Mouse (Mus musculus) myocyte (in vitro differentiated cells): ENCODE measurements around the gene Pspn.

Source experiments
- CEBPB ChIP-seq: IDR thresholded peaks from 2 replicates; pipeline ENCODE4 v1.6.1; 2011; ENCODE audit warnings: mild to moderate bottlenecking, moderate library complexity; ENCODE audit not compliant: poor library complexity, insufficient read depth, severe bottlenecking
- E2F4 ChIP-seq: IDR thresholded peaks from one replicate; pipeline ENCODE4 v1.6.1; 2011; ENCODE audit warnings: mild to moderate bottlenecking, control low read depth, moderate library complexity; ENCODE audit not compliant: insufficient read depth
- MAX ChIP-seq: IDR thresholded peaks from one replicate; pipeline ENCODE4 v1.6.1; 2011; ENCODE audit warnings: low read depth, mild to moderate bottlenecking, control low read depth
- MYOD1 ChIP-seq, 3 experiments: IDR thresholded peaks; one replicate each; pipeline ENCODE4 v1.6.1; 2011; ENCODE audit warnings: control low read depth in 2 of 3, low read depth in 2 of 3, mild to moderate bottlenecking in 2 of 3, moderate library complexity in 1 of 3; ENCODE audit not compliant: insufficient read length in 2 of 3, control insufficient read depth in 1 of 3
- MYOG ChIP-seq, 3 experiments: IDR thresholded peaks; one replicate each; pipeline ENCODE4 v1.6.1; 2011; ENCODE audit warnings: control low read depth in 2 of 3, low read depth in 2 of 3, mild to moderate bottlenecking in 2 of 3; ENCODE audit not compliant: insufficient read length in 2 of 3, control insufficient read depth in 1 of 3, insufficient read depth in 1 of 3
- POLR2A ChIP-seq: IDR thresholded peaks from one replicate; pipeline ENCODE4 v1.6.1; 2011; ENCODE audit warnings: low read depth, mild to moderate bottlenecking, control low read depth, moderate library complexity; ENCODE audit not compliant: insufficient read length
- POLR2AphosphoS2 ChIP-seq: IDR thresholded peaks from one replicate; pipeline ENCODE4 v1.6.1; 2011; ENCODE audit warnings: low read depth, control low read depth; ENCODE audit not compliant: insufficient read length
- REST ChIP-seq: IDR thresholded peaks from one replicate; pipeline ENCODE4 v1.6.1; 2011; ENCODE audit warnings: mild to moderate bottlenecking, control low read depth, moderate library complexity; ENCODE audit not compliant: insufficient read depth, insufficient read length
- SRF ChIP-seq: IDR thresholded peaks from one replicate; pipeline ENCODE4 v1.6.1; 2011; ENCODE audit warnings: low read depth; ENCODE audit not compliant: control insufficient read depth, insufficient read length
- TCF12 ChIP-seq: IDR thresholded peaks from one replicate; pipeline ENCODE4 v1.6.1; 2011; ENCODE audit warnings: mild to moderate bottlenecking, control low read depth; ENCODE audit not compliant: poor library complexity, insufficient read depth, severe bottlenecking
- TCF3 ChIP-seq: IDR thresholded peaks from one replicate; pipeline ENCODE4 v1.6.1; 2011; ENCODE audit warnings: low read depth, control low read depth; ENCODE audit not compliant: insufficient read length
- USF1 ChIP-seq: IDR thresholded peaks from one replicate; pipeline ENCODE4 v1.6.1; 2011; ENCODE audit warnings: low read depth, mild to moderate bottlenecking, control low read depth, moderate library complexity

- TF ChIP-seq MYOD1 (IDR thresholded peaks at IDR 0.05; ENCODE audit: control insufficient read depth in 1 of 3, insufficient read length in 2 of 3, low read depth in 2 of 3): no peak
- TF ChIP-seq POLR2A: no peak
- peak; percentile 13 for TF ChIP-seq USF1
- no peak for TF ChIP-seq CEBPB
- TF ChIP-seq MAX: no peak
- TF ChIP-seq REST: no peak
- no peak for TF ChIP-seq TCF3
- no peak for TF ChIP-seq MYOG (IDR thresholded peaks at IDR 0.05; ENCODE audit: control insufficient read depth in 1 of 3, insufficient read depth in 1 of 3, insufficient read length in 2 of 3, low read depth in 2 of 3)
- TF ChIP-seq TCF12: no peak
- TF ChIP-seq E2F4: no peak
- TF ChIP-seq POLR2AphosphoS2: no peak
- TF ChIP-seq SRF: no peak
Measured at GRCm38 (mm10) chr17:56999968-57000609, at the start of gene Pspn.
